Mouse (Mus musculus) spleen, postnatal 36 days (tissue): ENCODE measurements around the gene Zic2.
"Not testable (repeated sequence)": the region's sequence is repeated elsewhere in the genome, so short reads cannot be mapped to it uniquely, and the experiment has no call there.

Experiments
- DNase-seq, 2 experiments: peaks; one replicate each; pipeline ENCODE4 v3.0.0; 2022; ENCODE audit warnings: low spot score in 2 of 2, mixed read lengths in 1 of 2

Zic2 gene

DNA sequence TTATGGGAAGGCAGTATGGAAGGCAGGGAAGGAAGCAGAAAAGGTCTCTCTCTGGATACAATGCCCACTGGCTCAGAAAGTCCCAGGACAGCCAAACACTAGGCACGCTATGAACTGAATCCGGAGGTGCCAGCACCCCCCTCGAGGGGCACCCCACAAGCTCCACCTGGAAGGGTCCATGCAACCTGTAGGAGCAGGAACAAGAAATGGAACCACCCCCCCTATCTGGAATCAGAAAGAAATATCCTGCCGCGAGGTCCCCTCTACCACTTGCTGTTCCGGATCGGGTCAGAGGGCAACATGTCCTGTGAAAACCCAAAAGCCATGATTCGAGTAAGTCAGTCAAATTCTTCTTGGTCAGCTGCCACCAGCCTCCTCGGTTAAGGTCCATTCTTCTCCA lies 13.3 kb upstream of the Zic2 start:
- DNase-seq, result no peak

- DNase-seq, result no peak
Measured at GRCm38 (mm10) chr14:122462689-122463079, 12.6 kb upstream of the Zic2 start.

DNA sequence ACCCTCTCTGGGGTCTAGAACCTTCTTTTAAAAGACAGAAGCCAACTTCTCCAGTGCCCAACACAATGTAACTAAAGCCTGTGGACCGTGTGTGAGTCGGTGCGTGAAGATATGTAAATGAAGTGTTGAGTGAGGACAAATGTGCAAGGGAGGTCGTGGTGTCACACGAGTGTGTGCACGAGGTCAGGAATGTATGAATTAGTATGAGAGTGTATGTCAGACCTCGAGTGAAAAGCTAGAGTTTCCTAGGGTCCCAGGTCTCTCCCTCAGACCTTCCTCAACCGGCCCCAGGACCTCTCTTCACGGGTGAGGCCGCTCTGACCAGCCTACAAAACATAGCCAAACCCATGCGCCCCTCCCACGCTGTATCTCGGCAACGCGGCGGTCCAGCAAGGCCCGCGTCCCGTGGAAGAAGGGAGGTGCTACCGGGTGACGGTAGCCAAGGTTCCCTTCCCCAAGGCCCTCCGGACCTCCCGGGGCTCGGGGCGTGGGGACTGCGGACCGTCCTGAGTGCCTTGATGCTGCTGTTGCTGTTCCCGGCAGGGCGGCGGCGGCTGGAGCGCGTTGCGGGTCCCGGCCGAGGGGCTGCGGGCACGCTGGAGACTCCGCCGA lies 12.0 kb upstream of the Zic2 start:
- DNase-seq, result no peak

DNA sequence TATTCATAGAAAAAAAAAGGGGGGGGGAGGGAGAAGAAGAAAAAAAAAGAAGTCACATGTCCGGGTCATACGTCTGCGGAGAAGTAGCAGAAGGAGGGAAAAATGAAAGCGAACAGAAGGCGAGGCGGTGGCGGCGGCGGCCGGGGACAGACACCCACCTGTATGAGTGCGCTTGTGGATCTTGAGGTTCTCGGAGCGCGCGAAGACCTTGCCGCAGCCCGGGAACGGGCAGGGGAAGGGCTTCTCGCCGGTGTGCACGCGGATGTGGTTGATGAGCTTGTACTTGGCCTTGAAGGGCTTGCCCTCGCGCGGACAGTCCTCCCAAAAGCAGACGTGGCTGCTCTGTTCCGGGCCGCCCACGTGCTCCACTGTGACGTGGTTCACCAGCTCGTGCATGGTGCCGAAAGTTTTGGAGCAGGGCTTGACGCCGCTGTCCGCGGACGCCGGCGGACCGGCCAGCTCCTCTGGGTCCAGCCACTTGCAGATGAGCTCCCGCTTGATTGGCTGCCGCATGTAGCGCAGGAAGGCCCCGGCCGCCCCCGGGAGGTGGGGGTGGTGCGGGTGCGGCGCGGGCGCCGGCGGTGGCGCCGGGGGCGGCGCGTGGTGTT lies 11.4 kb upstream of the Zic2 start:
- not testable (repeated sequence) for DNase-seq

DNA sequence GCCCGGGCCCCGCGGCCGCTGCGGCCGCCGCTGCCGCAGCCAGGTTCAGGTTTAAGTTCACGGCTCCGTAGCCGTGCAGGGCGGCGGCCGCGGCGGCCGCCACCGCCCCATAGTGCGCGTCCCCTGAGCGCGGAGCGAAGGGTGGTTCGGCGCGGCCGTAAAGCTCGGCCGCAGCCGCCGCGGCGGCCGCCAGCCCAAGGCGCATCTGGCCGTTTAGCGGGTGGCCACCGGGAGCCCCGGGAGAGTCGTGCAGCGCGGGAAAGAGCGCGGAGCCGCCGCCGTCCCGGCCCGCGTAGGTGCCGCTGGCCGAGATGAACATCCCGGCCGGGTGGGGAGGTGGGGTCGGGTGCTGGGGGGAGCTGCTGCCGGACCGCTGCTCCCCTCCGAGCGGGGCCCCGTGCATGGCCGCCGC lies 10.9 kb upstream of the Zic2 start:
- DNase-seq, result no peak

GRCm38 (mm10) chr14:122464763-122465741 lies 10.2 kb upstream of the Zic2 start, which contains the start of gene Zic5:
Gene Zic5, minus strand, starts transcription at chr14:122465677.
- no peak for DNase-seq

GRCm38 (mm10) chr14:122465931-122466490 lies 9.2 kb upstream of the Zic2 start:
- DNase-seq, result no peak

DNA sequence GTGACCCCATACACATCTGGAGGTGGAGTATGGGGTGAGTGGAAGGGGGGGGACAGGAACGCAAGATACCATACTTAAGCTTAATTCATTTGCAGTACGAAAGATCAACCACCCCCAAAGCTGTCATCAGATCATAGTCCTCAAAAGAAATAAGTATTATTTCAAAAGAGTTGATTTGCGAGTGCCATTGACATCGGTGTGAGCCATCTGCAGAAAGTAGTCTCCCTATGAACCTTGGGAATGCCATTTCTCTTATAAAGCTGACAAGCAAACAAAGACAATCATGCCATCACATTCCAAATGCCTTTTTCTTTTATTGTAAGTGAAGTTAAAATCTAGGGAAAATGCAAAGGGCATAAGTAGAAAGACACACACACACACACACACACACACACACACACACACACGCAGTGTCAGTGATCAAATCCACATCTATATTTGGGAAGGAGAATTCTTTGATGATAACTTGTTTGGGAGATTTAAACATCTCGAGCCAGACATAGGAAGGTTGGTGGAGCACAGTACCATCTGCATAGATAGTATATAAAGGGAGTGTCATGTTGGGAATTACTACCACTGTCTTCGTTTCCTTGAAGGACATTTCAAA lies 8.4 kb upstream of the Zic2 start:
- DNase-seq, result no peak

GRCm38 (mm10) chr14:122467926-122468841 lies 7.1 kb upstream of the Zic2 start:
- DNase-seq, result no peak

DNA sequence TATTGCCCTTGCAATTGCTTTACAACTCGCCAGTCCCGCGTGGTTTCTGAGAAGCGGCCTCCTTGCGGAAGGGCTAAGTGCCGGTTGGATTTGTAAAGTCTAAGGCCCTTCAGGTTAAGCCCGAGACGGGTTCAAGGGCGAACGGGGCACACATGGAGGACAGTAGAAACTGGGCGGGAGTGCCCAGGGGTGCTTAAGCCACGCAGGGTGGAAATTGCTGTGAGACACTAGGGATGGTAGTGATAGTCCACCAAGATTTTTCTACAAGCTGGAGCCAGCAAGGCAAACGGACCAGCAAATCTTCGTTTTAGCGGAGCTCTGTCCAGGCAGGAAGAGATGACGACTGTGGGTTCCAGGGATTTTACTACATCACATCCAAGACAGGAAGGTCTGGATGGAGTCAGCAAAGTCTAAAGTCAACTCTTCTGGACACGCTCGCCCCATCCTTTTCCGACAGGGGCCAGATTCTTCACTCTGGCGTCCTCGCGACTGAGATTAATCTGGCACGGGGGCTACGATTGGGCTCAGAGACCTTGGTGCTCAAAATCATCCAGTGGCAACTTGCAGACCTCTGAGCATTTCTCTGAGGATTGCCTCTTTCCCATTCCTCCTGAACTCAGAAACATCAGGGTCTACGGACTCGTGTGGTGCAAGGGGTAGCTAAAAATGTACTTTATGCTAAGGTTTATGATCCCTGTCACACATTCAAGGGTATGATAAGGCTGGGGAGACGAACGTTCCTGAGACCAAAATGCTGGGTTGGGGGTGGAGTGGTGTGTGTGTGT lies 6.1 kb upstream of the Zic2 start:
- no peak for DNase-seq

GRCm38 (mm10) chr14:122471449-122472085 lies 3.7 kb upstream of the Zic2 start:
- DNase-seq, result no peak

- DNase-seq, result no peak
Measured at GRCm38 (mm10) chr14:122472161-122472560, 3.1 kb upstream of the Zic2 start.

- DNase-seq, result no peak
Measured at GRCm38 (mm10) chr14:122472647-122473046, 2.6 kb upstream of the Zic2 start.

DNA sequence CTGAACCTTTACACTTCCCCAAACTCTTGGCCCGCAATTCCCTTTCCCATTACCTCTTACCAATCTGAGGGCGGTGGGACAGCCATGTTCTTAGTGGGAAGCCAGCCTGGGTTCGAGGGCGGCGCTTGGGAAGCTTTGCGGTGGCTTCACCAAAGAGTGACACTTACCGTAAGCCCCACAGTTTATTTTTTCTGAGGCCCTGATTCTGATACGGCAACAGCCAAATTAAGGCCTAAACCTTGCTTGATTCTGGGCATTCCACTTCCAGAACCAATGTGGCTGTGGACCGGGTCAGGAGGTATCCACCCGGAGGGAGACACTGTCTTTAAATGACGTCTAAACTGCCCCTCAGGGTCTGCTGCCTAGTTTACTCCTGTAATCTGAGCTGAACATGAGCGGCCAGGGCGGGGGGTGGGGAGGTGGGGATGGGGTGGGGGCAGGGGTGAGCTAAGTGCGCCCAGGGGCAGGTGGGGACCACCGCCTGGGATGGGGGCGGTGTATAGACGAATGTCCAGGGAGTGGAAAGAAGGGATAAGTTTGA lies 2.0 kb upstream of the Zic2 start:
- DNase-seq, result no peak

GRCm38 (mm10) chr14:122474041-122474890 lies 969 bp upstream of the Zic2 start:
- DNase-seq, result no peak

DNA sequence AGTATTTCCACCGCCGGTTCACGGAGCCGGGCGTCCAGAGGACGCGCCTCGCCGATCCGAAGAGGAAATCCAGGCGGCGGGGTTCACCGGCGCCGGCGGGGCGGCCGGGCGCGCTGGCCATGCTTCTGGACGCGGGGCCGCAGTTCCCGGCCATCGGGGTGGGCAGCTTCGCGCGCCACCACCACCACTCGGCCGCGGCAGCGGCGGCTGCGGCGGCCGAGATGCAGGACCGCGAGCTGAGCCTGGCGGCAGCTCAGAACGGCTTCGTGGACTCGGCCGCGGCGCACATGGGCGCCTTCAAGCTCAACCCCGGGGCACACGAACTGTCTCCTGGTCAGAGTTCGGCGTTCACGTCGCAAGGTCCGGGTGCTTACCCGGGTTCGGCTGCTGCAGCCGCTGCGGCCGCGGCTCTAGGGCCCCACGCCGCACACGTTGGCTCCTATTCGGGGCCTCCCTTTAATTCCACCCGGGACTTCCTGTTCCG lies 364 bp downstream of the Zic2 start:
- no peak for DNase-seq

- no peak for DNase-seq
Measured at GRCm38 (mm10) chr14:122476041-122476821, 996 bp downstream of the Zic2 start.
